Mouse (Mus musculus) heart, postnatal 25 days (tissue): ENCODE measurements around the gene Btbd6. TPM values are rescaled to one million over a fixed set of nuclear protein-coding genes. Genes with fewer than 3 reads are reported as not detected.

Experiments
- DNase-seq: peaks from one replicate; pipeline ENCODE4 v3.0.0; 2022; ENCODE audit warnings: low spot score
- intact Hi-C: fragments of 180-260 bp; cut with DNase I; formaldehyde crosslinking; loops from one replicate; pipeline ENCODE4 v1.15.1; 2025
- total RNA-seq, 2 experiments: library from RNA; stranded (reverse); gene quantifications; 2 replicates each; pipeline ENCODE4 v1.2.3; 2021

Gene Btbd6
- total RNA-seq, 2 experiments from 2014 or later: 21.0 to 21.9 TPM

DNA sequence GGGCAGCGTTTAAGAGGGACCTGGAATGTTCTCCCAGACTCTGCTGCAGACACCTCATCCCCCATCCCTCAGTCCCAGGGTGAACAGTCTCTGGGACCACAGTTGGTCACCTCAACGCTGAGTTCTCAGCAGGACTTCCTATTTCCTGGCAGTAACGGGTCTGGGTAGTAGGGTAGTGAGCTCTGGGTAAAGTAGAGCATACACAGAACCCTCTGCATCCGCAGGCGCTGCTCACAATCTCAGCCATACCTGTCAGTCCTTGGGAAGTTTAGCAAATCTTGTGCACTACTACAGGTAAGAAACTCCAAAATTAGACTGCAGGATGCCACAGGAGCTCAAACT is 24.8 kb downstream of the Btbd6 start:
- intact Hi-C loops: loop anchor here (5.0 kb wide), 1 partner anchor 151 kb away; no protein-coding TSS in a partner anchor
- no peak for DNase-seq

DNA sequence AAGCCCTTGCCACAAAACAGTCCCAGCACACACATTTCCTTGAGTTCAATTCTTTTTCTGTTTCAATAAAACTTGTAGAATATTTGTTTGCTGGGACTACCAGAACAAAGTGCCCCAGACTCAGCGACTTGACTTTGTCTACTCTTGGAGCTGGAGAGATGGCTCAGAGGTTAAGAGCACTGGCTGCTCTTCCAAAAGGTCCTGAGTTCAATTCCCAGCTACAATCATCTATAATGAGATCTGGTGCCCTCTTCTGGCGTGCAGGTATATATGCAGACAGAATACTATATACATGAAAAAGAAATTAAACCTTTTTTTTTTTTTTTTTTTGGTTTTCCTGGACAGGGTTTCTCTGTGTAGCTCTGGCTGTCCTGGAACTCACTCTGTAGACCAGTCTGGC is 26.4 kb downstream of the Btbd6 start:
- intact Hi-C loops: loop anchor here (5.0 kb wide), 1 partner anchor 150 kb away; no protein-coding TSS in a partner anchor
- no peak for DNase-seq

DNA sequence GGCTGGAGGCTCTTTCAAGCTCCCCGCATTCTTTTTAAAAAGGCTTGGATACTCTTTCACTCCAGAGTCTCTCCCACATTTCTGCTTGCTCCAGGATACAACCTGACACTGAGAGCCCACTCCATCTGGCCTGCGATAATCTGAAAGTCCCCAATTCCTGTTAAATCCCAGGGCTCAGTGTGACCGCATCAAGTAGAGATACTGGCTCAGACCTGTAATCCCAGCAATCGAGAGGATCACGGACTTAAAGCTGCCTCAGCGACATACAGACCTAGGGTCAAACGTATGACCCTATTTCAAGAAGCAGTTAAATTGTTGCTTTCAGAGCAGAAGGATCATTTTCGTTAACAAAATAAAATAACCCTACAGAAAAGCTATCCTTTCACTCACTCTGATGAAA is 27.7 kb downstream of the Btbd6 start:
- DNase-seq: no peak
- intact Hi-C loops: loop anchor here (2.0 to 5.0 kb wide), 2 partner anchors 37 to 148 kb away; no protein-coding TSS in a partner anchor

DNA sequence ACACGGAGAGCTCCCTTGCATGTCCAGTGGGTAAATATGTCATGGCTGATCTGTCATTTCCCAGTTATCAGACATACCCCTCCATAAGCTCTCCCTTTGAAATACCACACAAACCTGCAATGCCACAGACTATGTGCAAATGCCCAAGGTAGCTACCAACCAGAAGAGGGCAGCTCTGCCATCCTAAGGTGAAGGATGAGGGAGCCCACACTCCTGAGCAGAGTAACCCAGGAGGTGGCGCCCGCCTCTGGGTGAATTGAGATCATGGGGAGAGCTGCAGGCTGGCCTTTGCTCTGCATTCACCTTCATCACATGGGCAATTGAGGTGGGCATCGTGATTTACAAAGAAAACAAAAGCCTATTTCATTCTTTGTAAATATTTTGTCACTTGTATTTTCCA is 28.7 kb downstream of the Btbd6 start:
- DNase-seq: peak; percentile 27
- intact Hi-C loops: loop anchor here (2.0 to 5.0 kb wide), 2 partner anchors 36 to 147 kb away; no protein-coding TSS in a partner anchor

DNA sequence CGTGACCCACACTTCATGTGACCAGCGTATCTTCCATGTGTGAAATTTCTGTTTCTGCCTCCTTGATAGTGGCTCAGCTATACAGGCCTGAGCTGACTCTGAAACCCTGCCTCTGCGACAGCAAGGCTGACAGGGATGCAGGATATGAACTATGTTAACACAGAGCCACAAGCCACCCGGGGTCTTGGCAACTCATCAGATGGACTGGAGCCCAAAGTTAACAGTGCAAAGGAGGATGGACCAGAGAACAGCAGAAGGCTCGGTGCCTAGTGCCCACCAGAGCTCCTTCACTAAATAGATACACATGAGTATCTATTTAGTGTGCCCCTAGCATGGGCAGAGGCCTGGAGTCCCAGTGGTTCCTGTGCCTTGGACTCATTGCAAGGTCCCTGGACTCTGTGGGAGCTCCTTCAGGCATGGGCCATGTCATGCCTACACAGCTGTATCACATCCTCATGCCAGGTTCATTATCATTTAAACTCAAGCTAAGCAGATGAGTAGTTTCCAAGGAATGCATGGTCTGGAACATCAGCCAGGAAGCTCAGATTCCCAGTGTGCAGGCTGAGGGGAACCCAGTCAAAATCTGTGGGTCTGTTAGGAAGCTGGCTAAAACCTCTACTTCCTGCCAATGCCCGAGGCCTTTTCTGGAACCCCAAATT is 35.5 kb downstream of the Btbd6 start:
- intact Hi-C loops: no loop called here
- DNase-seq: no peak

DNA sequence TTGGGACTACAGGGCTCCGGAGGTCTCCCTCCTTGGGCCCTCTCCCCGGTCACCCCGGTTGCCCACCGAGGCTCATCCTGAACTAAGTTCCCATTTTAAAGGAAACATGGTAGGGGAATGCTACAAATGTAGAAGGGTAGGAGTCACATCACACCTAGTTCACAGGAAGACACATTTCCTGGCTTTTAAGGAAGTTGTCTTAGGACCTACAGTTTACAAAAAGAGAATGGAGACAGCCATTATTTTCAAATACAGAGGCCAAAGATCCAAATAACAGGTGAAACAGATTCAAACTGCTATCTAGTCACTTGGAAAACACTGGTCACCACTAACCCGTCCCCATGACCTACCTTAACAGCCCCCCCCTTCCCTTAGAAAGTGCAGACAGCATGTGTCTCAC is 36.2 kb downstream of the Btbd6 start:
- DNase-seq: no peak
- intact Hi-C loops: no loop called here

DNA sequence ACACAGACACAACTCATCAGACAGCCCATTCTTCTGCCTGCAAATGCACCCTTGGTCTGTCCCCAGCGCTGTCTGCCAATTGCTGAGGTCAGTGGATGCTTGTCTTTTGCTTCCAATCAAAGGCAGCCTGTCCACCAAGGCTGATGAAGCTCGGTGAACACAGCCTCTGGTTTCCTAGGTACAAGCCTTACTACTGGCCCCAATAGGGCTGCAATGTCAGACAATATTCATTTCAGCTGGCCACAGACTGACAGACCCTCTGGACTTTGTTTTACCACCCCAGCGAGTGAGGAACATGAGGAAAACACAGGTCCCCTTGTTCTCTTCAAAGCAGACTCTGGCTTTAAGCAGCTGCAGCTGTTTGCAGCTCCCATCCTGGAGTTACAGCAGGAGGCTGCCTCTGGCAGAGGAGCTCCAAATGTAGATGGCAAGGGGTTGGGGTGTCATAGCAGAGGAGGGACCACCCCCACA is 36.8 kb downstream of the Btbd6 start:
- intact Hi-C loops: no loop called here
- peak; percentile 39 for DNase-seq

DNA sequence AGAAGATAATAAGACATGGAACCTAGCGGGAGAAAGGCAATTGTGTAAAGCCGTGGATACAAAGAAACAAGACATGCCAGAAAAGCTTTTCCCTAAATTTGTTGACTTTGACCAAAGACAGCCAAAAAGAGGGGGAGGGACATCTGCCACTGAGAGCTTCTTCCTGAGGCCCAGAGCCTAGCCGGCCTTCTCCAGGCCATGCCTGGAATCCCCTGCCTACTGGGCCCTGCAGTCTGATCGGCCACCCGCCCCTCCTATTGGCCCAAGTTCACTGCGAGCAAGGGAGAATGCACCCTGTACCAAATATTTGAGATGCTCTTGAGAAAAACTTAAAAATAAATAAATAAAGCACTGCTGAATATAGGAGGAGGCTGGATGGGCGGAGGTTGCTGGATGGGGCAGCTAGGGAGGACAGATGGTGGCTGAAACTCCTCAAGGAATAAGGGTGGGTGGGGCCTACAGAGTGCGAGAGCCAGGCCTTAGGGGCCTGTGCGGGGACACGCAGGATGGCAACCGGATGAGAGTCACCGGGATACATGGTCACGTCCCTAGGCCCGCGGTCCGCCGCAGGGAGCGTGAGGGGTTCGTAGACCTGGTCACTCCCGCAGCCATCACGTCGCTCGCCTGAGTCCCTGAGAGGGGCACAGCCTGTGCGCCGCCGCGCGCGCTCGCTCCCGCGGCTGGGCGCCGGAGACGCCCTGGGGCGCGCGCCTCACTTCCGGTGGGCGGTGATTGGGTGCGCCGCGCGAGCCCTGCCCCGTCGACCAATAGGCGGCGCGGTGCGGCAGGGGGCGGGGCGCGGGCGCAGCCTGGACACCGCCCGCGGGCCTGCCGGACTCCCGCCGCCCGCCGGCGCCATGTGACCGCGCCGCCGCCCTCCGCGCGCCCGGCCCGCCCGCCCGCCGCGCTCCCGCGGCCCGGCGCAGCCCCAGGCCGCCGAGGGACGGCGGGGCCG is 37.6 kb downstream of the Btbd6 start, which contains the start of gene Pacs2:
Gene Pacs2 (plus strand): TSS at position 905 of the 955 bp plus-strand sequence.
- DNase-seq: peak; percentile 93
- intact Hi-C loops: no loop called here

DNA sequence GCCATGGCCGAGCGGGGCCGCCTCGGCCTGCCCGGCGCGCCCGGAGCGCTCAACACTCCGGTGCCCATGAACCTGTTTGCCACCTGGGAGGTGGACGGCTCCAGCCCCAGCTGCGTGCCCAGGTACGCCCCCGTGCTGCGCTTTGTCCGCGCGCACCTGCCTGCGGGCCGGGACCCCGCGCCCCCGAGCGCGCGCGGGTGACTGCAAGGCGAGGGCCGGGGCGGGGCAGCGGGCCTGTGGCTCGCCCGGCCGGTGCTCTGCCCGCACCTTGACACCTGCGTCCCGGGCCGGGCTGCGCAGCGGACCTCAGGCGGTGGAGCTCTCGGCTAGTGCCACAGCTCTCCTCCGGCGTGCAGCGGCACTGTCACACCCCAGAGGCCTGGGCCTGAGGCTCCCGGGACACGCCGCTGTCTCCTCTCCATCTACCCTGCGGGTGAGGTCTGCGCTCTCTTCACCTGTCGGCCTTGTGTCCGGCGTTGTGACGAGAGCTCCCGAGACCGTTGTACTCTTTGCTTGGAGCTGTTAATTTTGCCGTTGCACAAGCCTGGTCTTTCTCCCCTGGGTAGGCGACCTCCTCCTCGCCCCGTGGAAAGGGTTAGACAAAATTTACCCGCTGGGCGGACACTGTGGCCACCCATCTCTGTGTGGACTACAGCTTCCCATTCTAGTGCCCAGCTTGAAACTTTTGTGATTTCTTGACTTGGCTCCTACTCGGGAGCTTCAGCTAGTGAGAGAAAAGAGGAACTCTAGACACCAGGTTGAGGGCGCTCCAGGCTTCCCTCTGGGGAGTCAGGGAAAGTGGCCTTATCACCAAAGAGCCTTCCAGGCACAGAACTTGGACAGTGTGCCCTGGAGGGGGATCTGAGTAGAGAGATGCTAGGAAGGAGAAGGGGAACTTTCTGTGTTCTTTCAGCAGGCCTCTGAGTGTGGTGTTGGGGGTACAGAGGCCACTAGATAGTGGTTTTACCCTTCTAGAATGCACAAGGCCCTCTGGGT is 38.6 kb downstream of the Btbd6 start:
- no peak for DNase-seq
- intact Hi-C loops: no loop called here

DNA sequence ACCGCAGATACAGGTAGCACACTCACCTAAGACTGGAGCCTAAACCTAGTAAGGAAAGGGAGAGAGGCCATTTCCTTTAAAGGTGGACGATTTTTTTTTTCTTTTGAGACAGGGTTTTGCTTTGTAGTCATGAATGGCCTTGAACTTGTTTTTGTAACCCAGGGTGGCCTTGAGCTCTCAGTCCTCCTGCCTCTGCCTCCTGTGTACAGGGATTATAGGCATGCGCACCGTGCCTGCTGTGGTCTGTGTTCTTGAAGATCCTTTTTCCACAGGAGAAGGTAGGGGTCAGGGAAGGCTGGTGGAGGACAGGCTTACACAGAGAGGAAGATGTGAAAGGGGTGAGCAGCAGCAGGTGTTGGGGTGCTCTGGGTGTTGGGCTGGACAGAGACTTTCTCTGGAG is 39.7 kb downstream of the Btbd6 start:
- intact Hi-C loops: no loop called here

DNA sequence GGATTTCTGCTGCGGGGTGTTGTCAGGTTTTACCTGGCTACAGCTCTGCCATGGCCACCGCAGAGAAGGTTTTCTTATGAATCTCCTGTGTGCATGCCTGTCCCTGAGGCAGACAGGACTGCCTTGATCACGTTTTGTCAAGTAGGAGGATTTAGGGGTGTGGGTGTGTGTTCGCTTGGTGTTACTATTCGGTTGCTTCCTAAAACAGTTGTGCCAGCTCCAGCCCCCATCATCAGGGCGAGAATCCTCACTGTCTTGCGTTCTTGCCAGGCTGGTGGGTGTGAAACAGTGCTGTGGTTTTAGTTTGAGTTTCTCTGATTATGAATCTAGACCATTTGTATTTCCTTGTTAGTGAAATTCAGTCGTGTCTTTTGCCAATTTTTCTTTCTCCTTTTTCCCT is 40.7 kb downstream of the Btbd6 start:
- no peak for DNase-seq
- intact Hi-C loops: no loop called here

More for the DNA sequence above, 39.7 kb downstream of the Btbd6 start:
- no peak for DNase-seq

DNA sequence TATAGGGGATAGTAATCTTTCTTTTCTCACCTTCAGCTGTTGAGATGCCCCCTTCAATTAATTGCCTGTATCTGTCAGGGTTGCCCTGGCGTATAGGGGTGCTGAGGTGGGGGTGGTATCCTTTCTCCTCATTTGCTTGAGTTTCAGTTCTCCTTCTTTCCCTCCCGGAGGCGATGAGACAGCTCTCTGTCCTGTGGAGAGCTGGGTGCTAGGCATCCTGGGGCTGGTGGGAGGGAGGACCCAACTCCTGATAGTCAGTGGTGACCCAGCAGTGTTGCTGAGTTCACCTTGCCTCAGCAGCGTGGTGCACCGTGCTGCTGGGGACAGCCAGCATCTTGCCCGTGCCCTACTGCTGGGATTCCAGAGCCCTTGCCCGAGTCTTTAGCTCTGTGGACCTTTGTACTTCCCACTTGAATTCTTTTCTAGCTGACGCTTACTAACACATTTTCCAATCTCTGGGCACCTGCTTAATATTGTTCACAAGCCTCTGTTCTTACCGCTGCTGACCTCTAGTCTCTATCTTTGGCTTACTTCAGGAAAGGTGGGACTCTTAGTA is 41.2 kb downstream of the Btbd6 start:
- DNase-seq: no peak
- intact Hi-C loops: no loop called here

DNA sequence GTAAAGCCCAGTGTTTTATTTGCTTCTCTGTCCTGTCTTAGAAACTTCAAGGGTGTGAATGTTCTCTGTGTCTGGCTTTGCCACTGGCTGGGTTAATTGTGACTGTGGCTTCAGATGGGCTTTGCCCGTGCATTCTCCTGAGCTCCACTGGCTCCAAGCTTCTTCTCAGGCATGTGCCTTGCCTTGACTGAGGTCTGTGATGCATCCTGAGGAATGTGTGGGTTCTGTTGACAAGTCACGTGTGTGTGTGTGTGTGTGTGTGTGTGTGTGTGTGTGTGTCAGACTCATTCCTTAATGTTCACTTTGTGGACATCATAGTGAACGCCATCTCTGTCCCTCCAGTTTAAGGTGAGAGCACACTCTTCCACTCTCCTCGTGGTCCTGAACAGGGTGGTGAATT is 42.5 kb downstream of the Btbd6 start:
- DNase-seq: no peak
- intact Hi-C loops: no loop called here

DNA sequence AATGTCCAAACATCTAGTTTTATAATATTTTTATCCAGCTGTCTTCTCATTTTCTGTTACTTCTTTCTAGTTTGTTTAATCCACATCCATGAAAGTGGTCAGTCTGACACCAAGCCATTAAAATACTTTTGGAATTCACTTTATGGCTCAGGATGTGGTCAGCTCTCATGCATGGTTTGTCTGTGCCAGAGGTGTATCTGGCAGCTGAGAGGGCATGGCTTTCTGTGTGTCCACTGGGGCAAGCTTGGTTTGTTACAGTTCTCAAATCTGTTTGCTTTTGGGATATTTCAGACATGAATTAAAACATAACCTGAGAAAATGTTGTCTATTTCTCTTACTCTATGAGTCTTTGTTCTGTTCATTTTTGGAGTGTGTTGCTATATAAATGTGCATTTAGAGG is 45.2 kb downstream of the Btbd6 start:
- no peak for DNase-seq
- intact Hi-C loops: no loop called here

DNA sequence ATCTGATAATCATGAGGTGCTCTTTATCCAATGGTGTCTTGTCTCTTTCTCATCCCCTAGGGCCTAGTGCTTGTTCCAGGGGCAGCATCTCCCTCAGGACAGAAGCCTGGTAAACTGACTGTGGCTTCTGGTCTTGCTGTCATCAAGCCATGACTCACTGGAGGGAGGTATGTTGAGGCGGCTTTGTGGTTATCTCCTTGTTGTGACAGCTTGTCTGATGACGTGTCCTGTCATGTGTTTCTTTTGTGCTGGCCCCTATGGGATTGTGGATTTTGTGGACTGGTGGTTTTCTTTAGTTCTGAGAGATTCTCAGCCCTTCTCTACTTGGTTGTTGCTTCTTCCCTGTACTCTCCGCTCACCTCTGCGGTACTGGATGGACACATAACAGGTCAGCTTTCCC is 46.8 kb downstream of the Btbd6 start:
- intact Hi-C loops: no loop called here

DNA sequence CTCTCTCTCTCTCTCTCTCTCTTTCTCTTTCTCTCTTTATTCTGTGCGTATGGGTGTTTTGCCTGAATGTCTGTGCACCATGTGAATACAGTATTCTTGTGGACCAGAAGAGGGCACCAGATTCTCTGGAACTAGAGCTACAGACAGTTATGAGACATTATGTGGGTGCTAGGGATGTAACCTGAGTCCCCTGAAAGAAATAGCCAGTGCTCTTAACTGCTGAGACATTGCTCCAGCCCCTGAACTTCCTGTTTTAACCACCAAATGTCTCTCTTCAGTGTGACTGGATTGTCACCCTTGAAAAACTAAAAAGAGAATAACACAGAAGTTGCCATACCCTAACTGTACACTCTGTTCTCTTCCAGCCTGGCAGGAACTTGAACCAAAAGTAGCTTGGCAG is 50.3 kb downstream of the Btbd6 start:
- intact Hi-C loops: no loop called here

More for the DNA sequence above, 46.8 kb downstream of the Btbd6 start:
- no peak for DNase-seq

DNA sequence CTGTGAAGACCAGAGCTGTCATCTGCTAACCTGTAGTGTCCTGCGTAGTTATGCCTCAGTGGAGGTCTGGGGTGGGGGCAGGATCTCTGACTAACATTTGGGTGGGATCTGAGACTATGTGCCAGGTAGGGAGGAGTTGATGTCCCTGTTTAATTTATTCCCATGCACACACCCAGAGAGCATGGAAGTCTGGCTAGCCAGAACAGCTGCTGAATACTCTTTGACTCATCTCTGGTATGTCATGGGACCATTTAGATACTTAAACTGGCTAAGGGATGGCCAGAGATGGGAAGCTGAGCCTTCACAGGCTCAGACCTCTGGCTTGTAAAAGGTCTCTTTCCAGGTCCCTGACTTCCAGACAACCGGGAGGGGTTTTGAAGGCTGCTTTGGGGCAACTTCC is 51.2 kb downstream of the Btbd6 start:
- no peak for DNase-seq
- intact Hi-C loops: no loop called here

More for the DNA sequence above, 50.3 kb downstream of the Btbd6 start:
- DNase-seq: no peak

DNA sequence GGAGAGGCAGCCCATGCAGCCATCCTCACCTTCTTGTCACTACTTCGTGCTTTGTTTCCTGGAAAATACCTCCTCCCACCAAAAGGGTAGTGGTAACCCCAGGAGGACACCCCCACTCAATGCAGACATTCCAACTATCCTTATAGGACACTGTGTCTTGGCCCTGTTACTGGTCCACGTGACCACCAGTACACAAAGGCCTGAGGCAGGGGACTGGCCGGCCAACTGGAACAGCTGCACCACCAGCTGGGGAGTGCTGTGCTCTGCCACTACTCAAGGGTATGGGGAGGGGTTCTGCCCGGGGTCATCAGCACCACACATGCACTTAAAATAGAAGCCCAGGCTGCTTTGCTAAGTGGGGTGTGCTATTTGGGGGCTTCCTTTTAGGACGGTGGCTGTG is 51.8 kb downstream of the Btbd6 start:
- no peak for DNase-seq

More for the DNA sequence above, 51.8 kb downstream of the Btbd6 start:
- intact Hi-C loops: no loop called here
